Mouse (Mus musculus) myocyte (in vitro differentiated cells): ENCODE results near the gene Zfp593. TPM values are rescaled to one million over a fixed set of nuclear protein-coding genes. Genes with fewer than 3 reads are reported as not detected.

Experiments used
- H3K27me3 ChIP-seq: one replicate; pipeline ENCODE4 v1.6.1; 2011; ENCODE audit not compliant: control insufficient read depth, insufficient read depth, insufficient read length
- H3K36me3 ChIP-seq: one replicate; pipeline ENCODE4 v1.6.1; 2011; ENCODE audit not compliant: control insufficient read depth, insufficient read depth
- H3K4me2 ChIP-seq: one replicate; pipeline ENCODE4 v1.6.1; 2011; ENCODE audit warnings: low read depth, control low read depth
- H3K4me3 ChIP-seq: one replicate; pipeline ENCODE4 v1.5.1; 2011; ENCODE audit warnings: mild to moderate bottlenecking, control low read depth, moderate library complexity
- H3K79me2 ChIP-seq: one replicate; pipeline ENCODE4 v1.6.1; 2011; ENCODE audit not compliant: control insufficient read depth, insufficient read depth
- H3ac ChIP-seq: one replicate; pipeline ENCODE4 v1.6.1; 2011; ENCODE audit not compliant: control insufficient read depth, insufficient read length
- CEBPB ChIP-seq: IDR thresholded peaks from 2 replicates; pipeline ENCODE4 v1.6.1; 2011; ENCODE audit warnings: mild to moderate bottlenecking, moderate library complexity; ENCODE audit not compliant: poor library complexity, insufficient read depth, severe bottlenecking
- E2F4 ChIP-seq: IDR thresholded peaks from one replicate; pipeline ENCODE4 v1.6.1; 2011; ENCODE audit warnings: mild to moderate bottlenecking, control low read depth, moderate library complexity; ENCODE audit not compliant: insufficient read depth
- MAX ChIP-seq: IDR thresholded peaks from one replicate; pipeline ENCODE4 v1.6.1; 2011; ENCODE audit warnings: low read depth, mild to moderate bottlenecking, control low read depth
- MYOD1 ChIP-seq, 3 experiments: IDR thresholded peaks; one replicate each; pipeline ENCODE4 v1.6.1; 2011; ENCODE audit warnings: control low read depth in 2 of 3, low read depth in 2 of 3, mild to moderate bottlenecking in 2 of 3, moderate library complexity in 1 of 3; ENCODE audit not compliant: insufficient read length in 2 of 3, control insufficient read depth in 1 of 3
- MYOG ChIP-seq, 3 experiments: IDR thresholded peaks; one replicate each; pipeline ENCODE4 v1.6.1; 2011; ENCODE audit warnings: control low read depth in 2 of 3, low read depth in 2 of 3, mild to moderate bottlenecking in 2 of 3; ENCODE audit not compliant: insufficient read length in 2 of 3, control insufficient read depth in 1 of 3, insufficient read depth in 1 of 3
- POLR2A ChIP-seq: IDR thresholded peaks from one replicate; pipeline ENCODE4 v1.6.1; 2011; ENCODE audit warnings: low read depth, mild to moderate bottlenecking, control low read depth, moderate library complexity; ENCODE audit not compliant: insufficient read length
- POLR2AphosphoS2 ChIP-seq: IDR thresholded peaks from one replicate; pipeline ENCODE4 v1.6.1; 2011; ENCODE audit warnings: low read depth, control low read depth; ENCODE audit not compliant: insufficient read length
- REST ChIP-seq: IDR thresholded peaks from one replicate; pipeline ENCODE4 v1.6.1; 2011; ENCODE audit warnings: mild to moderate bottlenecking, control low read depth, moderate library complexity; ENCODE audit not compliant: insufficient read depth, insufficient read length
- SRF ChIP-seq: IDR thresholded peaks from one replicate; pipeline ENCODE4 v1.6.1; 2011; ENCODE audit warnings: low read depth; ENCODE audit not compliant: control insufficient read depth, insufficient read length
- TCF12 ChIP-seq: IDR thresholded peaks from one replicate; pipeline ENCODE4 v1.6.1; 2011; ENCODE audit warnings: mild to moderate bottlenecking, control low read depth; ENCODE audit not compliant: poor library complexity, insufficient read depth, severe bottlenecking
- TCF3 ChIP-seq: IDR thresholded peaks from one replicate; pipeline ENCODE4 v1.6.1; 2011; ENCODE audit warnings: low read depth, control low read depth; ENCODE audit not compliant: insufficient read length
- USF1 ChIP-seq: IDR thresholded peaks from one replicate; pipeline ENCODE4 v1.6.1; 2011; ENCODE audit warnings: low read depth, mild to moderate bottlenecking, control low read depth, moderate library complexity
- polyA plus RNA-seq: library from polyadenylated mRNA; unstranded; fragments of >200 nt; fragmentation: generic; extraction: Trizol; gene quantifications from one replicate; pipeline ENCODE4 v1.2.1, GENCODE M21; 2012; ENCODE audit warnings: missing spikeins

The Zfp593 gene
- polyA plus RNA-seq, 1 experiment: 15.7 TPM

DNA sequence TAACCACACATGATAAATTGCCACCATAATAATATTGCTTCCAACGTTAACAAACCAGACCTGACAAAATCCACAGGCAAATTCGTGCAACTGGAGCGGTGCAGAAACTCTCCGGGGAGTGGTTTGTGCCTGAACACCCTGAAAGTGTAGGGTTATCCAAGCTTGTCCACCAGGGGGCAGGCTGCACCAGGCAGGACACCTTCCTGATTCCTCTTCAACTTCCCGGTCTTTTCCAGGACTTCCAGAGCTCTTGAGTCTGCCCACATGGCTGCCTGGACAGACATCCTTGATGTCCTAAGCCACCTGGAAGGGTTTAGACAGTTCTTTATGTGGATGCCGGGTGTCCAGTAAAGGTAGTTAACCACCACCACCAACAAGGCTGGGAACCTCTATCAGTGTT lies 17.8 kb upstream of the Zfp593 start:
- TF ChIP-seq POLR2A: no peak
- no peak for TF ChIP-seq E2F4
- TF ChIP-seq REST: no peak
- TF ChIP-seq MAX: no peak
- TF ChIP-seq CEBPB: no peak
- TF ChIP-seq TCF12: no peak
- no peak for TF ChIP-seq TCF3
- no peak for TF ChIP-seq USF1
- no peak for TF ChIP-seq MYOG (IDR thresholded peaks at IDR 0.05; ENCODE audit: control insufficient read depth in 1 of 3, insufficient read depth in 1 of 3, insufficient read length in 2 of 3, low read depth in 2 of 3)
- TF ChIP-seq POLR2AphosphoS2: no peak
- Histone ChIP-seq H3K27me3 (no peaks in the 10 kb centered on the region), H3K36me3 (no peaks in the 10 kb centered on the region), H3K4me2 (no peak overlapping the region), H3K4me3 (no peak overlapping the region), H3ac (no peak overlapping the region), H3K79me2 (no peaks in the 10 kb centered on the region)

DNA sequence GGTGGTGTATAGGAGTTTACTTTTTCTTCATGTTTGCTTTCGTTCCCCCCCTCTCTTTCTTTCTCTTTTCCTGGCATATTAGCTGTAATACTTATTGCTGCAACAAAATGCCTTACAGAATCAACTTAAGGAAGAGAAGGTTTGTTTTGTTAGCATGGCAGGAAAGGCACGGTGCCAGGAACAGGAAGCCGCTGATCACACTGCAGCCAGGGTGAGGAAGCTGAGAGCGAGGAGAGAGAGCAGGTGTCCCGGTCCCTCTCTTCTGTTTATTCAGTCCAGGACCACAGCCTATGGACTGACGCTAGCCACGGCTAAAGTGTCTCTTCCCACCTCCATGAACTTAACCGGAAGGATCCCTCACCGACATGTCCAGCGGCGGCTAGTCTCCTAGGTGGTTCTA lies 13.0 kb upstream of the Zfp593 start:
- Histone ChIP-seq H3ac (no peak overlapping the region), H3K4me3 (no peak overlapping the region), H3K27me3 (peaks cover 18% of the 10 kb centered on the region), H3K36me3 (no peaks in the 10 kb centered on the region), H3K4me2 (no peak overlapping the region), H3K79me2 (no peaks in the 10 kb centered on the region)
- TF ChIP-seq POLR2AphosphoS2: no peak
- TF ChIP-seq MYOG (IDR thresholded peaks at IDR 0.05; ENCODE audit: control insufficient read depth in 1 of 3, insufficient read depth in 1 of 3, insufficient read length in 2 of 3, low read depth in 2 of 3): no peak
- no peak for TF ChIP-seq POLR2A
- TF ChIP-seq E2F4: no peak
- no peak for TF ChIP-seq CEBPB
- no peak for TF ChIP-seq MYOD1 (IDR thresholded peaks at IDR 0.05; ENCODE audit: control insufficient read depth in 1 of 3, insufficient read length in 2 of 3, low read depth in 2 of 3)

DNA sequence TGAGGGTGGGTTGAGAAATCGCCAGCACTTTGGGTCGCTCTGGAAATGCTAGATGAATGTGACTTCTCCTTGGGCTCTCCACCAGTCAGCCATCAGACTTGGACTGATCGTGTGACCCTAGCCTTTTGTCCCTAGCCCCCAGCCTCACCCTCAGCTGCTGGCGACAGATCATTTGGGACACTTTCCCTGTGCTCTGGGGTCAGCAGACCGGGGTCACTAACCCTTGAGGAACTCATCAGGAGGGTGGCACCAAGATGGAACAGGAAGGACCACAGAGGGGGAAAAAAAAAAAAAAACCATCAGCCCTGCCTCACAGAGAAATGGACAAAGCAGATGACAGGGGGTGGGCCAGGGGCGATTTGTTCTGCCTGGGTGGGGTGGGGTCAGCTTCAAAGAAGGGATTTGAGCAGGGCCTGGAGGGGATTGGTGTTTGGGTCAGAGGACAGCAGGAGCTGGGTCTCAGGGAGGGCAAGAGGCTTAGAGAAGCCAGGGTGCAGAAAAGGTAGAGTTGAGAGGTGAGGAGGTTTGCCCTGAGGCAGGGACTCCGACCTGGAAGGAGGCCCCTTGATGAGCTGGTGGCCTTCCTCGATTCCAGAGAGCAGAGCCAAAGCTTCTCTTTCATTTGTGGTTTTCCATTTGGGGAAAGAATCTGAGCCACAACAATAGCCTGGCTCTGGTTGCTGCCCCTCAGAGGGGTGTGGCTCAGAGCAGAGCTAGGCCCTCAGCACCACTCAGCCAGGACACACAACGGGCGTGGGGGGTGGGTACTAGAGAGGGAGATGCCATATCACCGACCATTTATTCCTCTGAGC lies 12.0 kb upstream of the Zfp593 start:
- Histone ChIP-seq H3ac (no peak overlapping the region), H3K4me3 (no peak overlapping the region), H3K79me2 (no peaks in the 10 kb centered on the region), H3K36me3 (no peaks in the 10 kb centered on the region), H3K27me3 (peaks cover 28% of the 10 kb centered on the region), H3K4me2 (peak overlapping the region; percentile 34)
- TF ChIP-seq REST: no peak
- no peak for TF ChIP-seq POLR2AphosphoS2
- TF ChIP-seq MYOG (IDR thresholded peaks at IDR 0.05; ENCODE audit: control insufficient read depth in 1 of 3, insufficient read depth in 1 of 3, insufficient read length in 2 of 3, low read depth in 2 of 3): no peak
- no peak for TF ChIP-seq MAX
- TF ChIP-seq CEBPB: no peak
- no peak for TF ChIP-seq TCF12
- TF ChIP-seq POLR2A: no peak
- TF ChIP-seq SRF: no peak
- no peak for TF ChIP-seq MYOD1 (IDR thresholded peaks at IDR 0.05; ENCODE audit: control insufficient read depth in 1 of 3, insufficient read length in 2 of 3, low read depth in 2 of 3)
- TF ChIP-seq TCF3: no peak
- no peak for TF ChIP-seq USF1
- TF ChIP-seq E2F4: no peak

DNA sequence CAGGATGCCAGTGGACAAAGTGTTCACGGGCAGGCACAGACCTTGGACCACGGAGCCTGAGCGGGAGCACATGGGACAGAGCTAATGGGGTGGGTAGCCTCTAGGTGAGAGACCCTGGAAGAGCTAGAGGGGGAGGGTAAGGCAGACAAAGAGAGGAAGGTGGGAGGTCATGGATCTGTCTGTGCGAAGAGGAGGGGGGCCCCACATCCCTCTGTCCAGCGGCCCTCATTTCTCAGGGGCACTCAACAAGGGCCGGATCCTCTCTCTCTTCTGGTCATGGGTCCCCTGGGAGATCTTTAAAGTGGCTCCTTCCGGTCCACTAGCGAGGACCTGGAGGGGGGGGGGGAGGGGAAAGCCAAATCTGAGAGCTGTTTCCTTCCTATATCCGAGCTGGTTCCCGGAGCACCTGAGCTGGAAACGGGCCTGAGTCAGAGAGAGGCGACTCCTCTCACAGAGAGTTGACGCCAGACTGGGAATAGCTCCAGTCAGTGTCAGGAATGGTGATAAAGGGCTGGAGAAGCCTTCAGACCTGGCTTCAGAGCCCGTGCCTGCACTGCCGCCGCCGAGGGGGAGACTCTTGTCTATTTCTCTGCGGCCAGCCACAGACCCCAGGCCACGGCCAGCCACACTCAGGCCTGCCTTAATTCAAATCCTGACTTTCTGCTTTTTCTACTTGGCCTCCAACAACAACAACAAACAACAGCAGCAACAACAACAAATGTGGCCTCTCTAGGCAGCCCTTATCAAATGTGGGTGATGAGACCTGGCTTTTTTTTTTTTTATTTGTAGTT lies 11.2 kb upstream of the Zfp593 start:
- Histone ChIP-seq H3K4me2 (no peak overlapping the region), H3K27me3 (peaks cover 36% of the 10 kb centered on the region), H3K36me3 (no peaks in the 10 kb centered on the region), H3ac (no peak overlapping the region), H3K4me3 (no peak overlapping the region), H3K79me2 (no peaks in the 10 kb centered on the region)
- TF ChIP-seq E2F4 (no peak), MYOG (IDR thresholded peaks at IDR 0.05; ENCODE audit: control insufficient read depth in 1 of 3, insufficient read depth in 1 of 3, insufficient read length in 2 of 3, low read depth in 2 of 3) (no peak), CEBPB (no peak), TCF12 (no peak), POLR2A (no peak), SRF (no peak), MYOD1 (IDR thresholded peaks at IDR 0.05; ENCODE audit: control insufficient read depth in 1 of 3, insufficient read length in 2 of 3, low read depth in 2 of 3) (no peak)
